Comparison of ENCODE assay signal across 10 mouse cellular contexts in genomic region chr2:128156557-128157412, GRCm38 (mm10). TPM values are rescaled to one million over a fixed set of nuclear protein-coding genes. Genes with fewer than 3 reads are reported as not detected.
DNase-seq lines count a peak whose midpoint lies in the region; ATAC-seq and TF ChIP-seq lines count a peak whose summit lies in the region.
"Had no signal": no experiment of that assay in that cellular context is flagged by ENCODE, and none has a peak within 500 bp of the region (broad histone marks: within the 10 kb centered on the region; RNA-seq: fewer than 3 reads in every experiment).

No protein-coding gene starts in this region.

- H3K4me1 ChIP-seq in heart, embryonic 11.5 days (ENCODE audit: control insufficient read depth, insufficient read depth, low read length), result peaks cover 64% of the 10 kb centered on the region
- H3K4me1 ChIP-seq in heart, adult 2 months (ENCODE audit: control insufficient read depth, insufficient read depth, low read length), result peaks cover 10% of the 10 kb centered on the region
- H3K4me1 ChIP-seq in midbrain, embryonic 10.5 days, result peaks cover 28% of the 10 kb centered on the region
- no peaks in the 10 kb centered on the region; the same call in 1 of the 2 replicates for H3K4me1 ChIP-seq in midbrain, postnatal 0 days (ENCODE audit: insufficient read depth, low read length)
- peaks cover 35% of the 10 kb centered on the region for H3K4me1 ChIP-seq in intestine, embryonic 14.5 days (replicated peaks; ENCODE audit: control insufficient read depth, insufficient read depth, low read length)
- peaks cover 47% of the 10 kb centered on the region for H3K4me1 ChIP-seq in stomach, embryonic 15.5 days

- no peak for DNase-seq in heart, adult 2 months
- DNase-seq in midbrain, embryonic 10.5 days (ENCODE audit: low spot score), result no peak
- no peak for DNase-seq in midbrain, postnatal 0 days (ENCODE audit: low spot score)
- no peak for DNase-seq in intestine, embryonic 14.5 days (ENCODE audit: low spot score)
- no peak for DNase-seq in left cerebral cortex, postnatal 4 days
- no peak for DNase-seq in adipocyte (ENCODE audit: low spot score)

- H3K27ac ChIP-seq in heart, embryonic 11.5 days (ENCODE audit: low read depth, low read length), result no peak overlapping the region
- H3K27ac ChIP-seq in heart, adult 2 months, result no peak overlapping the region
- H3K27ac ChIP-seq in midbrain, embryonic 10.5 days (replicated peaks), result peak overlapping the region; percentile 34
- no peak overlapping the region for H3K27ac ChIP-seq in midbrain, postnatal 0 days (ENCODE audit: low read depth, low read length)
- H3K27ac ChIP-seq in intestine, embryonic 14.5 days (ENCODE audit: low read depth), result no peak overlapping the region
- peak overlapping the region; percentile 26 for H3K27ac ChIP-seq in stomach, embryonic 15.5 days
- H3K27ac ChIP-seq: hindbrain, embryonic 12.5 days; layer of hippocampus, adult 2 months had no signal

- no peak for TF ChIP-seq POLR2A in heart, adult 2 months (IDR thresholded peaks at IDR 0.05; ENCODE audit: insufficient read depth, low read depth, low read length)

- H3K9me3 ChIP-seq in heart, embryonic 11.5 days (replicated peaks; ENCODE audit: control insufficient read depth, low read length), result no peaks in the 10 kb centered on the region
- no peaks in the 10 kb centered on the region for H3K9me3 ChIP-seq in midbrain, embryonic 10.5 days (replicated peaks)
- H3K9me3 ChIP-seq in midbrain, postnatal 0 days (ENCODE audit: low read length), result no peaks in the 10 kb centered on the region
- no peaks in the 10 kb centered on the region for H3K9me3 ChIP-seq in intestine, embryonic 14.5 days (ENCODE audit: control insufficient read depth, low read length)
- H3K9me3 ChIP-seq in stomach, embryonic 15.5 days, result no peaks in the 10 kb centered on the region
- H3K9me3 ChIP-seq: hindbrain, embryonic 12.5 days had no signal

- no peak overlapping the region; the same call in 1 of the 2 replicates for H3K9ac ChIP-seq in heart, embryonic 11.5 days (ENCODE audit: low read depth, low read length)
- H3K9ac ChIP-seq in heart, adult 2 months (ENCODE audit: low read depth, low read length), result no peak overlapping the region
- no peak overlapping the region for H3K9ac ChIP-seq in midbrain, postnatal 0 days (replicated peaks; ENCODE audit: low read length, poor library complexity, severe bottlenecking)
- no peak overlapping the region for H3K9ac ChIP-seq in intestine, embryonic 14.5 days (ENCODE audit: low read length)
- H3K9ac ChIP-seq in stomach, embryonic 15.5 days, result no peak overlapping the region
- H3K9ac ChIP-seq: hindbrain, embryonic 12.5 days had no signal

- 0 out of 2 replicates have a peak, but pooled peaks cover 2% of the 10 kb centered on the region for H3K36me3 ChIP-seq in heart, embryonic 11.5 days (ENCODE audit: control insufficient read depth, insufficient read depth, low read length)
- H3K36me3 ChIP-seq in heart, adult 2 months (ENCODE audit: control insufficient read depth, insufficient read depth, low read length), result no peaks in the 10 kb centered on the region
- H3K36me3 ChIP-seq in midbrain, embryonic 10.5 days, result peaks cover 93% of the 10 kb centered on the region
- no peaks in the 10 kb centered on the region for H3K36me3 ChIP-seq in midbrain, postnatal 0 days (ENCODE audit: insufficient read depth, low read length)
- peaks cover 20% of the 10 kb centered on the region; the same call in 1 of the 2 replicates for H3K36me3 ChIP-seq in intestine, embryonic 14.5 days (ENCODE audit: control insufficient read depth, insufficient read depth, low read length)
- no peaks in the 10 kb centered on the region; the same call in 1 of the 2 replicates for H3K36me3 ChIP-seq in stomach, embryonic 15.5 days

- intact Hi-C loops in heart, adult 2 months (cut with DNase I), result no loop called here
- intact Hi-C loops in left cerebral cortex, postnatal 4 days (cut with DNase I), result no loop called here

- ATAC-seq in heart, embryonic 11.5 days (replicated peaks; ENCODE audit: insufficient number of reproducible peaks, low FRiP score, low TSS enrichment), result no peak
- no peak for ATAC-seq in midbrain, postnatal 0 days (ENCODE audit: low FRiP score)
- ATAC-seq in intestine, embryonic 14.5 days (replicated peaks; ENCODE audit: low FRiP score, low TSS enrichment, low read depth), result no peak
- peak; percentile 50 for ATAC-seq in stomach, embryonic 15.5 days (ENCODE audit: insufficient read depth, low FRiP score, low read depth)

- 58% methylated on average over 12 of the region's 12 CpGs for WGBS in heart, embryonic 11.5 days (ENCODE audit: insufficient replicate concordance)
- 54% methylated on average over 12 of the region's 12 CpGs for WGBS in heart, adult 2 months
- WGBS in midbrain, embryonic 10.5 days, result 87% methylated on average over 12 of the region's 12 CpGs
- 83% methylated on average over 11 of the region's 12 CpGs for WGBS in midbrain, postnatal 0 days
- WGBS in intestine, embryonic 14.5 days, result 53% methylated on average over 12 of the region's 12 CpGs
- 44% methylated on average over 12 of the region's 12 CpGs for WGBS in stomach, embryonic 15.5 days

- TF ChIP-seq EP300 in heart, adult 2 months (IDR thresholded peaks at IDR 0.05; ENCODE audit: insufficient read depth, low read depth, low read length), result no peak

- H3K79me2 ChIP-seq in heart, adult 2 months (replicated peaks; ENCODE audit: control insufficient read depth, insufficient read depth, low read length), result no peaks in the 10 kb centered on the region

- H3K27me3 ChIP-seq in heart, embryonic 11.5 days (ENCODE audit: control insufficient read depth, insufficient read depth, low read length), result no peaks in the 10 kb centered on the region
- H3K27me3 ChIP-seq in heart, adult 2 months (ENCODE audit: control insufficient read depth, insufficient read depth, low read length), result no peaks in the 10 kb centered on the region
- no peaks in the 10 kb centered on the region for H3K27me3 ChIP-seq in midbrain, embryonic 10.5 days (ENCODE audit: low read depth, poor library complexity, severe bottlenecking)
- H3K27me3 ChIP-seq in midbrain, postnatal 0 days (ENCODE audit: insufficient read depth, low read length), result no peaks in the 10 kb centered on the region
- no peaks in the 10 kb centered on the region for H3K27me3 ChIP-seq in intestine, embryonic 14.5 days (replicated peaks; ENCODE audit: control insufficient read depth, insufficient read depth, low read length)
- H3K27me3 ChIP-seq in stomach, embryonic 15.5 days (replicated peaks), result no peaks in the 10 kb centered on the region
- H3K27me3 ChIP-seq: hindbrain, embryonic 12.5 days had no signal

- TF ChIP-seq CTCF in heart, adult 2 months (IDR thresholded peaks at IDR 0.05), result no peak
- TF ChIP-seq CTCF in midbrain, postnatal 0 days (IDR thresholded peaks at IDR 0.05), result no peak

- H3K4me3 ChIP-seq in heart, embryonic 11.5 days (ENCODE audit: low read depth, low read length), result no peak overlapping the region
- no peak overlapping the region for H3K4me3 ChIP-seq in heart, adult 2 months
- H3K4me3 ChIP-seq in midbrain, embryonic 10.5 days, result no peak overlapping the region
- no peak overlapping the region for H3K4me3 ChIP-seq in midbrain, postnatal 0 days (ENCODE audit: low read depth, low read length)
- no peak overlapping the region for H3K4me3 ChIP-seq in intestine, embryonic 14.5 days (ENCODE audit: low read depth, low read length)
- H3K4me3 ChIP-seq in stomach, embryonic 15.5 days (replicated peaks), result no peak overlapping the region
- H3K4me3 ChIP-seq: hindbrain, embryonic 12.5 days; layer of hippocampus, adult 2 months had no signal

- H3K4me2 ChIP-seq in heart, embryonic 11.5 days, result peak overlapping the region; percentile 8; the same call in 1 of the 2 replicates
- H3K4me2 ChIP-seq in midbrain, postnatal 0 days (ENCODE audit: low read depth, low read length, poor library complexity, severe bottlenecking), result no peak overlapping the region
- H3K4me2 ChIP-seq in intestine, embryonic 14.5 days (ENCODE audit: low read length), result 0 out of 2 replicates have a peak overlapping the region, but pooled peaks have one; percentile 5
- H3K4me2 ChIP-seq in stomach, embryonic 15.5 days, result no peak overlapping the region
- H3K4me2 ChIP-seq: hindbrain, embryonic 12.5 days had no signal

RNA-seq across cellular contexts. Expression of gene Bcl2l11, which starts 30.9 kb away (rescaled TPM):
- polyA plus RNA-seq in heart, embryonic 11.5 days (2014; fragmentation: Nextera tagmentation; extraction: Ambion mirVana), result 11.3 and 15.2 TPM in 2 replicates
- 10 to 100 TPM; 13.5 to 19.9 TPM for total RNA-seq in heart, adult 2 months (2021)
- polyA plus RNA-seq in heart, adult 2 months (2012; rRNA removed), result 10.9 and 14.9 TPM in 2 replicates
- polyA plus RNA-seq in midbrain, embryonic 10.5 days (2016; fragmentation: Nextera tagmentation; extraction: Ambion mirVana), result 25.0 and 25.1 TPM in 2 replicates
- total RNA-seq in midbrain, postnatal 0 days (2014; rRNA removed), result 6.5 and 13.1 TPM in 2 replicates
- polyA plus RNA-seq in midbrain, postnatal 0 days (2015; fragmentation: Nextera tagmentation; extraction: Ambion mirVana), result 3.7 and 5.1 TPM in 2 replicates
- 14.1 and 14.9 TPM in 2 replicates for polyA plus RNA-seq in intestine, embryonic 14.5 days (2014; fragmentation: Nextera tagmentation; extraction: Ambion mirVana)
- polyA plus RNA-seq in stomach, embryonic 15.5 days (2015; fragmentation: Nextera tagmentation; extraction: Ambion mirVana), result 17.4 and 19.9 TPM in 2 replicates
- total RNA-seq in left cerebral cortex, postnatal 4 days (2021), result 1 to 10 TPM; 7.1 to 8.9 TPM

Comparison
In these comparisons a context has a peak if more than half of its experiments do, and no peak if none do; other contexts are left out.
1. H3K27ac ChIP-seq: peak in midbrain, embryonic 10.5 days (single experiment) and stomach, embryonic 15.5 days (single experiment); none in heart, embryonic 11.5 days (single experiment), heart, adult 2 months (single experiment), midbrain, postnatal 0 days (single experiment) and intestine, embryonic 14.5 days (single experiment).
2. H3K4me2 ChIP-seq: peak in heart, embryonic 11.5 days (single experiment) and intestine, embryonic 14.5 days (single experiment); none in midbrain, postnatal 0 days (single experiment) and stomach, embryonic 15.5 days (single experiment).